Mouse (Mus musculus) left cerebral cortex, postnatal 25 days (tissue): ENCODE results near the gene AI464131. TPM values are rescaled to one million over a fixed set of nuclear protein-coding genes. Genes with fewer than 3 reads are reported as not detected.
"Not testable (repeated sequence)": the region's sequence is repeated elsewhere in the genome, so short reads cannot be mapped to it uniquely, and the experiment has no call there.

Source experiments
- DNase-seq, 2 experiments: peaks; one replicate each; pipeline ENCODE4 v3.0.0; 2022; ENCODE audit warnings: low spot score in 2 of 2, mixed read lengths in 1 of 2
- intact Hi-C: fragments of 180-260 bp; cut with DNase I; formaldehyde crosslinking; loops from one replicate; pipeline ENCODE4 v1.15.1; 2025
- total RNA-seq, 2 experiments: library from RNA; stranded (reverse); gene quantifications; 2 replicates each; pipeline ENCODE4 v1.2.3; 2021

AI464131 gene
- total RNA-seq, 2 experiments from 2014 or later: 31.6 to 36.9 TPM

GRCm38 (mm10) chr4:41479456-41479804, 23.4 kb downstream of the AI464131 start:
- intact Hi-C loops: no loop called here
- DNase-seq: no peak

- intact Hi-C loops: no loop called here
- no peak for DNase-seq
These were observed 24.0 kb downstream of the AI464131 start for GRCm38 (mm10) chr4:41478751-41479455.

- intact Hi-C loops: no loop called here
- DNase-seq: no peak
These were observed 25.2 kb downstream of the AI464131 start for GRCm38 (mm10) chr4:41477648-41478160.

GRCm38 (mm10) chr4:41471384-41471689, 31.5 kb downstream of the AI464131 start:
- no peak for DNase-seq
- intact Hi-C loops: loop anchor here (2.0 kb wide), 3 partner anchors 35 to 97 kb away; partner anchors contain the start of genes Dnaic1 and Fam219a

GRCm38 (mm10) chr4:41470684-41471383, 32.0 kb downstream of the AI464131 start:
- intact Hi-C loops: loop anchor here (2.0 kb wide), 3 partner anchors 36 to 98 kb away; partner anchors contain the start of genes Dnaic1 and Fam219a
- DNase-seq: peak; percentile 65 to 89

GRCm38 (mm10) chr4:41470051-41470683, 32.7 kb downstream of the AI464131 start:
- no peak for DNase-seq
- intact Hi-C loops: loop anchor here (2.0 kb wide), 3 partner anchors 37 to 99 kb away; partner anchors contain the start of genes Dnaic1 and Fam219a

- intact Hi-C loops: loop anchor here (1.0 to 2.0 kb wide), 3 partner anchors 145 to 239 kb away; no protein-coding TSS in a partner anchor
- no peak for DNase-seq
These were observed 33.7 kb downstream of the AI464131 start for GRCm38 (mm10) chr4:41469199-41469598.

GRCm38 (mm10) chr4:41468396-41469080, 34.3 kb downstream of the AI464131 start:
- peak; percentile 64 to 73 for DNase-seq
- intact Hi-C loops: loop anchor here (1.0 to 2.0 kb wide), 3 partner anchors 146 to 240 kb away; no protein-coding TSS in a partner anchor

GRCm38 (mm10) chr4:41465287-41465665, 37.6 kb downstream of the AI464131 start:
- intact Hi-C loops: no loop called here
- no peak for DNase-seq

- intact Hi-C loops: no loop called here
These were observed 38.3 kb downstream of the AI464131 start, which contains the start of the genes Kif24 and Nudt2 for GRCm38 (mm10) chr4:41464345-41465286. Gene Kif24 (minus strand): TSS chr4:41464887. Gene Nudt2 (plus strand): TSS chr4:41465151.

GRCm38 (mm10) chr4:41463051-41463738, 39.7 kb downstream of the AI464131 start:
- DNase-seq, intact Hi-C loops: not testable (repeated sequence)

More at GRCm38 (mm10) chr4:41464345-41465286, 38.3 kb downstream of the AI464131 start, which contains the start of the genes Kif24 and Nudt2:
- peak; percentile 97 to 100 for DNase-seq

- intact Hi-C loops: no loop called here
- no peak for DNase-seq
These were observed 42.2 kb downstream of the AI464131 start for GRCm38 (mm10) chr4:41460690-41461089.

GRCm38 (mm10) chr4:41447595-41447994, 55.3 kb downstream of the AI464131 start:
- no peak for DNase-seq

More at GRCm38 (mm10) chr4:41447595-41447994, 55.3 kb downstream of the AI464131 start:
- intact Hi-C loops: no loop called here

Other genes with a start within 250 kb of the AI464131 start
- 10 to 100 TPM; 36.6 to 46.2 TPM for gene Ubap2, start 227.9 kb downstream of the AI464131 start, total RNA-seq
- 10 to 100 TPM; 46.1 to 48.0 TPM for gene Dcaf12, start 188.2 kb downstream of the AI464131 start, total RNA-seq
- gene Ubap1, start 154.1 kb downstream of the AI464131 start, total RNA-seq: 10 to 100 TPM; 47.5 to 48.4 TPM
- 1 to 10 TPM; 1.0 to 1.1 TPM for gene Kif24, start 38.2 kb downstream of the AI464131 start, total RNA-seq
- 10 to 100 TPM; 24.7 to 26.4 TPM for gene Nudt2, start 37.9 kb downstream of the AI464131 start, total RNA-seq
- gene 1110017D15Rik, start 14.3 kb upstream of the AI464131 start, total RNA-seq: 1 to 10 TPM; 3.9 to 5.8 TPM
- gene Fam219a, start 66.5 kb upstream of the AI464131 start, total RNA-seq: 100 to 1,000 TPM; 203 to 209 TPM
- gene Dnaic1, start 66.7 kb upstream of the AI464131 start, total RNA-seq: 1 to 10 TPM; 7.2 to 8.0 TPM
- 10 to 100 TPM; 54.4 to 63.0 TPM for gene Enho, start 137.2 kb upstream of the AI464131 start, total RNA-seq
- gene Cntfr, start 194.0 kb upstream of the AI464131 start, total RNA-seq: 100 to 1,000 TPM in 1 of 2 experiments, 10 to 100 TPM in 1; 98.9 to 109 TPM
- gene Il11ra1, start 196.9 kb upstream of the AI464131 start, total RNA-seq: 10 to 100 TPM; 35.8 to 43.8 TPM
- gene Rpp25l, start 210.5 kb upstream of the AI464131 start, total RNA-seq: 10 to 100 TPM; 26.8 to 31.3 TPM
- gene Dctn3, start 220.1 kb upstream of the AI464131 start, total RNA-seq: 100 to 1,000 TPM; 174 to 191 TPM
- under 1 TPM in 1 of 2 experiments, not detected in 1; 0.43 TPM for gene Arid3c, start 228.1 kb upstream of the AI464131 start, total RNA-seq